Mouse (Mus musculus) CD4-positive, CD25-positive, alpha-beta regulatory T cell, adult 4 months (primary cell): ENCODE measurements around the gene Cradd. TPM values are rescaled to one million over a fixed set of nuclear protein-coding genes. Genes with fewer than 3 reads are reported as not detected.
A peak's percentile ranks its signal among the peaks of the same experiment; 100 is the strongest.

Experiments
- ATAC-seq: one replicate; pipeline ENCODE4 v1.8.0; 2017
- polyA plus RNA-seq, 2 experiments: library from polyadenylated mRNA; unstranded; fragments of 100-300 nt; shearing (Covaris generic); gene quantifications; one replicate each; pipeline ENCODE4 v1.2.1; 2017

Gene Cradd
- polyA plus RNA-seq, 2 experiments from 2014 or later, result 31.3 to 31.6 TPM

- ATAC-seq, result no peak
These were observed 19.7 kb downstream of the Cradd start for GRCm38 (mm10) chr10:95304240-95304639.

DNA sequence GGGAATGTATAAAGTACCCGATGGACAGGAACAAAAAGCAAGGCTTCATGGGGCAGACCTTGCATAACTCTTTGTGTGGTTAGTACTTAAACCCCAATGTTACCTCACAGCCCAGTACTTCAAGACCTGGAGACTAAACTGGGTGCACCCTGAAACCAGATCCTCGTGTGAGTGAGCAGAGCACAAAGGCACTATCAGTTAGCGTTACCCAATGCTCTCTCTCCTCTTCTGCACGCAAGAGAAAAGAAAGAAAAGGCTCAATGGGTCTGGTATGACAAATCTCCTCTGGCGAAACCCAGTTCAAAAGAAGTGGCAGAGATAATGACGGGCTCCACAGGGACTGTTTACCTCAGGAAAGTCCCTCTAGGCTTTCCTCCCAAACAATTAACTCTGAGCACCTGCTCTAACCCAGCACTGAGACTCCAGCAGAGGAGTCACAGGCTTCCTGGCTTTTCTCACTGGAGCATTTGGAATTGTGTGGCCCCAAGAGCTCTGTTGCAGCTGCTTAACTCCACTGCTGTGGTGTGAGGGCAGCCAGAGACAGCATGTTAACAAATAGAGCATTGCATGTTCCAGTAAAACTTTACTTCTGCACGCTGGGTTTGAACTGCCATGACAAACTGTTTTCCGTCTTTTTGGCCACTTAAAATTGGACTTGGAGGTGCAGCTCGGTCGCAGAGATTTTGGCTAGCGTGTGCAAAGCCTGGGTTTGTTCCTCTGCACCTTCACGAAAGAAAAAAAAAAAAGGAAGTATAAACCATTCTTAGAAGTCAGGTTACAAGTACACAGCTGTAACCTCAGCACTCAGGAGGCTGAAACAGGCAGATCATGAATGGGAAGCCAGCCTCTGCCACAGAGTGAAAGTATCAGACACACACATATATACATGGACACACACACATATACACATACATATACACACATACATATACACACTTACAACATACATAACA is 21.4 kb downstream of the Cradd start:
- ATAC-seq, result no peak

DNA sequence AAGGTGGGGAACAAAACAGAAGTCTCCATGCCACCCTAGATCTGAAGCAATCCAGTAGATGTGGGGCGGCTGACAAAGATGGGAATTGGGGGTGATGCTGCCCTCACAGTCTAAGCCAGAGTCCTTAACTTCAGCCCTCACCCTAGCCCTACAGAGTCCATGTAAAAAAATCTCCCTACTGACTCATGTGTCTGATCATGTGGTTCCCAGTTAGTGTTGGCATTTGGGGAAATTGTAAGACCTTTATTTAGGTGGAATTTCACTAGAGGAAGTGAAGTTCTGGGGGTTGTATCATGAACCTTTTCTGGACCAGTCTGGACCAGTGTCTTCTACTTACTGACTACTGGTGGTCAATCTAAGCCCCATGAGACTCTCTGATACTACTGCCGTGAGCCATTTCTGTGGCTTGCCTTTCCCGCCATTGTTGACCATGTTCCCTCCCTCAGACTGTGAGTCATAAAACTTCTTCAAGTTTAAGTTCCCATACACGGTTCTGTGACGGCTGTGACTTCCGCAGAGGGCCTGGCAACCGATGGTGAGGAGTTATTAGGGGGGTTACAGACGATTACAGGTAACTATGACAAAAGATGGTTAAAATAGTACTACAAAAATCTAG is 23.6 kb downstream of the Cradd start:
- ATAC-seq, result no peak

DNA sequence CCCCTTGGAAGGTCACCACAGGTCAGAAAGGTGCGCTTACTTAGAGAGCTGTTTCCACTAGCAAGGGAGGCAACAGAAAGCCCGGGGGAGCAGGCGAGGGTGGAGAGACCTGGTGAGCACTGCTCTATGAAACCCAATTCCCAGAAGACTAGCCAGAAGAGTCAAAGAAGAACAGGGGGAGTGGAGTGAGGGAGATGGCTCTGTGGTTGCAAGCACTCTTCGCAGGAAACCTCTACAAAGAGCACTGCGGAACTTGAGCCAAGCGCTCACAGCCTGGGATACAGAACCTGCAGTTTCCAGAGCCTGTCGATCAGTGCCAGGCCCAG is 24.2 kb downstream of the Cradd start:
- no peak for ATAC-seq

DNA sequence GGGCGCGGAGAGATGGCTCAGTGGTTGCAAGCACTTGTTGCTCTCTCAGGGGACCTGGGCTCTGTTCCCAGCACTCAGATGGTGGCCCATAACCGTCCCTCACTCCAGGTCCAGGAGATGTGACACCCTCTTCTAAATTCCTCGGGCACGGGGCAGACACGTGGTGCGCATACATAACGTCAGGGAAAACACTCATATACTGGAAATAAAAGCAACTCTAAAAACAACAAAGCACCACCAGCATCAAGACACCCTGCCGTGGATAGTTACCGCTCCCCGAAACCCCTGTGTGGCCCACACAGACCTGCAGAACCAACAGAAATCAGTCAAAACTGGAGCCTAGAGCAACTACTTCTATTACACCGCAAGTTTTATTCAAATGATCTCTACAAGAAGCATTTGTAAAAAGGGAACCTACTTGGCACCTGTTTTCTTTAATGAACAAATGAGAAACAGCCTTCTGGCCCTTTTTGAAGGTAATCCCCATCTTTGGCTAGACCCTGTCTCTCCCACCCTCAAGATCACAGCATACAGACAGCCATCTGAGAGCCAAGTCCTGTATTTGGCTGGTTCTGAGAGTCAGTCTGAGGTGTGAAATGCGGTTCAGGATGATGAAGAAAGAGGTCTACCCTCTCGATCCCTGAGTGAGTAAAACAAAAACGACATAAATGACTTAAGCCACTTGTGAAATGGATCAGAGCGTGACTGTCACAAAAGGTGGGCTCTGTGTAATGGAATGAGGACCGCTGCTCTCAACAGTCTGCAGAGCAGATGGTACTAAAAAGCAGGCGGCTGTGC is 24.7 kb downstream of the Cradd start:
- no peak for ATAC-seq

GRCm38 (mm10) chr10:95298504-95298903 is 25.4 kb downstream of the Cradd start:
- no peak for ATAC-seq

- ATAC-seq, result no peak
These were observed 26.2 kb downstream of the Cradd start for GRCm38 (mm10) chr10:95297690-95298104.

GRCm38 (mm10) chr10:95297024-95297423 is 26.9 kb downstream of the Cradd start:
- ATAC-seq, result no peak

DNA sequence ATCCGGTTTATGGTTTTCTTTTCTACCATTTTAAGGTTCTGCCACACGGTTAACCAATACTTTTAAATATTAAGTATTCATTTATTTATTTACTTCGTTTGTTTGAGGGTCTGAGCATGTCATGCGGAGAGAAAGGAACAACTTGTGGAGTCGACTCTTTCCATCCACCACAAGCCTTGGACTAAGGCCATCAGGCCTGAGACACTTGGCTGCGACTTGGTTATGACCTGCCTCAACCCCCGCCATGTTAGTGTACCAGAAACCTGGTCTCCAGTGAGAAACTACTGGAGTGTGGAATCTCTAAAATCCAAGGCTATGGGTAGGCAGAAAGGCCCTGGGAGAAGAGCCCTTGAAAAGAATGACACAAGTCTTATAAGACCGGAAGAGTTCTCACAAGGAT is 30.7 kb downstream of the Cradd start:
- ATAC-seq, result no peak

GRCm38 (mm10) chr10:95292269-95292668 is 31.7 kb downstream of the Cradd start:
- peak; percentile 65 for ATAC-seq

DNA sequence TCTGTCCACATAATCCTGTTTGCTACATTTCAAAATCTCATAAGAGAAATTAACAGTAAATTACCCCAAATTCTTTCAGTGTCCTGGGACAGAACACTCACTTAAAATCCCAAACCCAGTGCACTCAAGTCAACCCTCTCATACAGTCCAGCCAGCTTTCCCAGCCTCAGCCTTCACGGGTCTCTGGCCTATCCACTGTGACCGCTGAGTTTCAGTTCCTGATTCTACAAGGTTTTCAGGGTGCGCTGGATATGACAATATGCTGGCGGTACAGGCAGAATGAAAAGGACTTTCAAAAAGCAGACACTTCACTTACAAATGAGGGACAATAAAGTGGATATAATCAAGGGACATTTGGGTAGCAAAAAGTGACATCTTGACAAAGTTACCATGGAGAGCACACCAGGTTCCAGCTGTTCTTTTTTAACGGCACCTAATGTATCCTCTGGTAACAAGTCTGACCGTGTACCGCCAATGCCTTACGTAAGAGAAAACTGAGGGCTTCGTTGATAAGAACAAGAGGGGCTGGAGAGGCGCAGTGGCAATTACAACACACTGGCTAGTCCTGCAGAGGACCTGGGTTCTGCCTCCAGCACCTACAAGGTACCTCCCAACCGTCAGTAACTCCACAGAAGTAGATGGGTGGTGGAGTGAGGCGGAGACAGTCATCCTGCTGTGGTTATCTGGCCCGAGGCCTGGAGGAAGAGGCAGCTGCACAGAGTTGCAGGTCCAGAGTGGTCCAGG is 32.6 kb downstream of the Cradd start:
- ATAC-seq, result no peak

DNA sequence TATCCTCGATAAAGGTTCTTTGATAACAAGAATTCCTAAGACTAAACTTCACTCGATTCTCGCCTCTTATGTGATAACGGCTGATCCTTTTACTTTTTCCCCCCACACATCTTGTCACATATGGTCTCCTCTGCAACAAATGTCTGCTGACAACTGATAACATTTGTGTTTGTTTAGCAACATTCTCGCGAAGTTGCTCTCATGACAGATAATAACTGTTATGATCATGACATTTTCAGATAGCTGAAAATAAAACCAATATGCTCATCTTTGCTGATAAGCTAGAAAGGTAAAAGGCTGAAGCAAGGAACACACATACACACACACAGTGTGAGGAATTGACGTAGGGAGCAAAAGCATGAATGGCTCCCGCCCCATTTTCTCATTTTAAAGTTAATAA is 34.1 kb downstream of the Cradd start:
- ATAC-seq, result no peak

GRCm38 (mm10) chr10:95288206-95288605 is 35.7 kb downstream of the Cradd start:
- ATAC-seq, result no peak

DNA sequence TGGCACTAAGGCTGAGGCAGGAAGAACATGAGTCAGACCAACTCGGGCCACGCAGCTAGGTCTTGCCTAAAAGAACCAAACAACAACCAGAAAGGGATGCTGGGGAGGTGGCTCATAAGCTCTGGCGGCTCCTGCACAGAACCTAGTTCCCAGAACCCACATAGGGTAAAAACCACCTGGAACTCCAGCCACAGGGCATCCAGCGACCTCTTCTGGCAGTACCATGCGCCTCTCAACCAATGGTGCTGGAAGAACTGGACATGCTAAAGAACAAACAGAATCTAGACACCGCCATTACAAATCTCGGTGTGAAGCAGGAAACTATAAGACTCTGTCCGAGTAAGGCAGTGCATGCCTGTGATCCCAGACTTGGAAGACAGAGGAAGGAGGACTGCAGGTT is 36.6 kb downstream of the Cradd start:
- no peak for ATAC-seq

- peak; percentile 39 for ATAC-seq
These were observed 40.5 kb downstream of the Cradd start for GRCm38 (mm10) chr10:95283434-95283833.

DNA sequence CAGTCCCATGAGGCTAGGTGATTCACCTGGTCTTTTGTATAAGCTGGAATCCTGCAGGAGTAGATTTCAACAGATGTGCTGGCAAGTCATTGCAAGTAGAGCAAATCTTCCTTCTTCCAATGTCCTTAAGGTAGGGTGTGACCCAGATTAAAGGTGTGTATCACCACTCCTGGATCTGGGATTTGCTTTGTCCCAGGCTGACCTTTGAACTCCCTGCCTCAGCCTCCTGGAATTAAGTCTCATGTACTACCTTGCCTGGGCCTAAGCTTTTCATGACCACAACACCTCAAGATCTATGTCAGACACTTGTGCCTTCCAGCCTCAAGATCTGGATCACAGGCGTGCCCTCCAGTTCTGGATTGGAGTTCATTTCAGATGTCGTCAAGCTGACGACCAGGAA is 41.9 kb downstream of the Cradd start:
- no peak for ATAC-seq

DNA sequence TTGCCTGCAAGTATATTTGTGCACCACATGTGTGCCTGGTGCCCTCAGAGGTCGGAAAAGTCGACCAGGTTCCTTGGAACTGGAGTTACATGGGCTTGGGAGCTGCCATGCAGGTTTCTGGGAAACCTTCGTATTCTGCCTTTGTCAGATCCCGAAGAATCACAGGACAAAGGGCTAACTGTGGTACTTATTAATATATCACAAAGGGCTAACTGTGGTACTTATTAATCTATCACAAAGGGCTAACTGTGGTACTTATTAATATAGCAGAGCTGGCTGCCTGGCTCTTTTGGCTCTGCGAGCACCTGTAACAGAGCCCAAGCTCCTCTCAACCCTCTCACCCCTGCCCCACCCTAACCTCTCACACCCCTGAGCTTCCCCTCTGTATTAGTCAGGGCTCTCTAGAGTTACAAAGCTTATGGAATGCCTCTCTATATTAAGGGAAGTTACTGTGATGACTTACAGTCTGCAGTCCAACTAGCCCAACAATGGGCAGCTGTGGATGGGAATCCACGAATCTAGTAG is 42.4 kb downstream of the Cradd start:
- no peak for ATAC-seq

- ATAC-seq, result no peak
These were observed 43.6 kb downstream of the Cradd start for GRCm38 (mm10) chr10:95280327-95280726.

DNA sequence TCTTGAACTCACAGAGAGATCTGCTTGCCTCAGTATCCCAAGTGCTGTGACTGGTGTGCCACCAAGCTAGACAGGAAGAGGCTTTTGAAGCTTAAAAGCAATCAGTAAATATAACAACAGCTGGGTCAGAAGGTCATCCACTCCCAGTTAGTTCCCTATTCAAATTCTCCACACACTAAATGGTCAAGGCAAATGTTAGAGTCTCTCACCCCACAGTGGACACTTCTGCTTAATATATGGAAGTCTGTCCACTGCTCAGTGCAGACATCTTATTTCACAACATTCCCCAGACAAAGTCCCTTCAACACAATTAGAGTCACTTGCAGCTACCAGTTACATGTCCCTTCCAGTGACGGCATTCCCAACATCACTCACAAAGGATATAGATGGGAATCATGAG is 44.5 kb downstream of the Cradd start:
- no peak for ATAC-seq

DNA sequence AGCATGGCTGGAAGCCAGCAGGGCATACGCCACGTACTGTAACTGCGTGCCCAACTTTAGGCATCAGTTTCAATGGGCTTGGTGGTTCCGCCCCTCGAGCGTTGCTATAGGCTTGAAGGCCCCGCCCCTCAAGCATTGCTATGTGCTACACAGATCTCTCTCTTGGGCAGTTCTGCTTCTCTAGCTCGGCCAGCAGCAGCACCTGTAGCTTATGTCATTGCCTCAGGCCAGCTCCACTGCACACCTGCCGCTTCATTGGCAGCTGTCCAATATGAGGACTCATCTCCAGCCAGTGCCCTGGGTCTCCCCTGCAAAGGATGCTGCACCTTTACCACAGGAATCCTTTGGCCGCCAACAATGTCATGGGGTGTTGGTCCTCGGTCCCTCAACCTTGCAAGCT is 45.8 kb downstream of the Cradd start:
- no peak for ATAC-seq

GRCm38 (mm10) chr10:95275488-95275887 is 48.4 kb downstream of the Cradd start:
- no peak for ATAC-seq

GRCm38 (mm10) chr10:95273226-95273625 is 50.7 kb downstream of the Cradd start:
- ATAC-seq, result no peak
